Mouse (Mus musculus) erythroblast, embryonic 14.5 days (primary cell): ENCODE measurements around the gene Zfp746. TPM values are rescaled to one million over a fixed set of nuclear protein-coding genes. Genes with fewer than 3 reads are reported as not detected.

Source experiments
- H3K27me3 ChIP-seq: 2 replicates; pipeline ENCODE4 v1.6.1; 2012; ENCODE audit warnings: inconsistent platforms; ENCODE audit not compliant: control insufficient read depth
- H3K36me3 ChIP-seq: 2 replicates; pipeline ENCODE4 v1.6.1; 2012; ENCODE audit warnings: mild to moderate bottlenecking, inconsistent platforms; ENCODE audit not compliant: control insufficient read depth
- H3K4me1 ChIP-seq: 2 replicates; pipeline ENCODE4 v1.6.1; 2012; ENCODE audit warnings: inconsistent platforms; ENCODE audit not compliant: control insufficient read depth
- H3K4me3 ChIP-seq: replicated peaks from 2 replicates; pipeline ENCODE3; 2012; ENCODE audit warnings: moderate library complexity, mild to moderate bottlenecking, inconsistent platforms
- H3K9me3 ChIP-seq: 2 replicates; pipeline ENCODE4 v1.6.1; 2012; ENCODE audit warnings: low read length, inconsistent platforms, mixed read lengths; ENCODE audit not compliant: control insufficient read depth
- GATA1 ChIP-seq: IDR thresholded peaks from 2 replicates; pipeline ENCODE4 v1.6.1; 2012; ENCODE audit warnings: low read length, inconsistent platforms, mixed read lengths
- TAL1 ChIP-seq: IDR thresholded peaks from 3 replicates; pipeline ENCODE4 v1.6.1; 2012; ENCODE audit warnings: low read length, inconsistent platforms, mixed read lengths
- polyA plus RNA-seq: library from polyadenylated mRNA; stranded (reverse); fragments of >175 nt; gene quantifications from 2 replicates; pipeline ENCODE4 v1.2.3, GENCODE M21; 2012

The Zfp746 gene
- polyA plus RNA-seq, 1 experiment: 0.43 TPM

DNA sequence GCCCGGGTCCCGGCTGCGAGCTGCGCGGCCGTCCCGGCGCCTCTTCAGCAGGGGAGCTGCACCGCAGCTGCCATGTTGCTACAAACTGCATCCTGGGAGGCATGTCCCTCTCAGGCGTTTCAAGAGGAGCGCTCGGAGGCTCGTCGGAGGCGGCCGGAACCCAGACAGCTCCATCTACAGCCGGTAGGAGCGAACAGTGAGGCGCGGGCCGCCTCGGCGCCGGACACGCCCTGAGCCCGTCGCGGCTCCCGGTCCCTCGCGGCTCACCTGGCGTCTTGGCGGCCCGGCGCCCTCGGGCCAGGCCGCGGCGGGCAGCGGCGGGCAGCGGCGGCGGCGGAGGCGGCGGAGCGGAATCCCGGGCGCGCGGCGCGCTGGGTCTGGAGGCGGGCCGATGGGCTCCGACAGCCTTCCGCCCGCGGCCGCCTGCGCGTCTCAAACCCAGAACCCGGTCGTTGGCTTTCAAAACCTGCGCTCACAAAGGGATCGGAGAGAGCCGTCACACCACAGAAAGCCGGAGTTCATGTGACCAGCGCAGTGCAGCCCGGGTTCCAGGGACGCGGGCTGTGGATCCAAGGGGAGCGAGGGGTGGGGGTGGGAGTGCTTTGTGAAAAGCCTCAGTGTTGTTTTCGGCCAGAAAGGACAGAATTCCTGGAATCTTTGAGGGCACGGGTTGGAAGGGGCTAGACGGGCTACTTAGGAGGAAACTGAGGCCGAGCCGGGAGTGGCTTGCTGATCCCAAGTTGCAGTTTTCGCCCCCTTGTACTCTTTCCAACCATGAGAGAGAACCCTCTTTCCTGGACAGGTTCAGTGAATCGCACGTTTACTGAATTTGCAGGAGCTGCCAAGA, 37.7 kb downstream of the Zfp746 start, which contains the start of gene Zfp777:
Gene Zfp777 (minus strand): TSS at position 486 of the 847 bp plus-strand sequence.
- peaks cover 22% of the 10 kb centered on the region for H3K27me3 ChIP-seq
- peak within 1 kb of the TSS; percentile 80 for H3K4me3 ChIP-seq
- peaks cover 13% of the 10 kb centered on the region for H3K36me3 ChIP-seq
- H3K4me1 ChIP-seq: peaks cover 21% of the 10 kb centered on the region
- TF ChIP-seq TAL1 (no peak), GATA1 (no peak)
- H3K9me3 ChIP-seq: no peaks in the 10 kb centered on the region

DNA sequence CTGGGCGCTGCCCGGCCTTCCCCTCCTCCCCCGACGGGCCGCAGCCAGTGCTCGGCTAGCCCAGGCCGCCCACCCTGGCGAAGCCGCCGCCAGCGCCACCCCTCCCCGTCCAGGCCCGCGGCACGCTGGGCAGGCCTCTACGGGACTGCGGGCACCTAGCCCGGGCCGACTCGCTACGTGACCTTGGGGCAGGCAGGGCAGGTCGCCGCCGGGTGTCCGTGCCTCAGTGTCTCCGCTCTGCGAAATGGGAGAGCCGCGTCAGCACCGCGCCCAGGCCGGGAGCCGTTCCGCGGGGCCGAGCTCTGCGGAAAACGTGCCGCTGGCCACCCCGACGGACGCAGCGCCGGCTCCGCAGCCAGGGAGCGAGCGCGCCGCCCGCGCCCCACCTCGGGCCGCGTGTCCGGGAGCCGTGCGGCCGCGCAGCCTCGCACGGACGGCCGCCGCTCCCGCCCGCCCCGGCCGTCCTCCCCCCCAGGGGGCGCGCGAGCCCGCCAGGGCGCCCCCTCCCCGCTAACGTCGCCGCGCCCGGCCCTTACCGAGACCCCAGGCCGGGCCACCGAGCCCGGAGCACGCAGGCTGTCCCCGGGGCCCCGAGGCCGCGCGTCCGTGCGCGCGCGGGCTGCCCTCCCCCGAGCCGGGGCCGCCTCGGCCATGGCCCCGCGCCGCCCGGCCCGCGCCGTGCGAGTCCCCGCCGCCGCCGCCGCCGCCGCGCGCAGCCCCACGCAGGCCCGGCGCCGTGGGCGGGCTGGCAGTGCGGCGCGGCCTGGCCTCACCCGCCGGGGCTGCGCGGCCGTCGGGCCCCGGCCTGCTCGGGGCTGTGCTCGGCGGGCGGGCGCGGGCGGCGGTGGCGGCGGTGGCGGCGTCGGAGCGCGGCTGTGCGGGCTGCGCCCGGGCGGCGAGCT, 38.7 kb downstream of the Zfp746 start:
- Histone ChIP-seq H3K4me3 (peak overlapping the region; percentile 80), H3K4me1 (peaks cover 21% of the 10 kb centered on the region), H3K9me3 (no peaks in the 10 kb centered on the region), H3K36me3 (peaks cover 20% of the 10 kb centered on the region), H3K27me3 (peaks cover 22% of the 10 kb centered on the region)
- TF ChIP-seq GATA1: no peak
- TF ChIP-seq TAL1: no peak

DNA sequence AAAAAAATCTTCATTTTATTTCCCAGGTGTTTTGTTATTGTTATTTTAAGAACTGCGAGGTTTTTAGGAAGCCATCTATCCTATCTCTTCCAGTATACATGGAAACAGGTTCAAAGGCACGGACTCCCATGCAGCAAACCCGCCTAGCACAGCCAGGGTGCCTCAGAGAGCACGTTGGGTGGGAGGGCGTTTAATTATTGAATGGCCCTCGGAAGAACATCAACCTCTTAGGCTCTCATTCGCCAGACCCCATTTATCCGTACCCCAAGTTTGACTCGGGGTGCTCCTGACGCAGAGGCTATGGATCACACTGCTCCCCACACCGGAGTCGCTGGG, 39.3 kb downstream of the Zfp746 start:
- H3K9me3 ChIP-seq: no peaks in the 10 kb centered on the region
- peaks cover 22% of the 10 kb centered on the region for H3K27me3 ChIP-seq
- peaks cover 21% of the 10 kb centered on the region for H3K4me1 ChIP-seq
- TF ChIP-seq GATA1: no peak
- no peak for TF ChIP-seq TAL1
- H3K4me3 ChIP-seq: peak overlapping the region; percentile 80
- H3K36me3 ChIP-seq: peaks cover 23% of the 10 kb centered on the region

- H3K4me1 ChIP-seq: no peaks in the 10 kb centered on the region
- no peaks in the 10 kb centered on the region for H3K27me3 ChIP-seq
- no peaks in the 10 kb centered on the region for H3K9me3 ChIP-seq
- no peak overlapping the region for H3K4me3 ChIP-seq
- TF ChIP-seq TAL1: no peak
- TF ChIP-seq GATA1: no peak
- peaks cover 58% of the 10 kb centered on the region for H3K36me3 ChIP-seq
Measured at GRCm38 (mm10) chr6:48032661-48033060, 53.7 kb downstream of the Zfp746 start.

DNA sequence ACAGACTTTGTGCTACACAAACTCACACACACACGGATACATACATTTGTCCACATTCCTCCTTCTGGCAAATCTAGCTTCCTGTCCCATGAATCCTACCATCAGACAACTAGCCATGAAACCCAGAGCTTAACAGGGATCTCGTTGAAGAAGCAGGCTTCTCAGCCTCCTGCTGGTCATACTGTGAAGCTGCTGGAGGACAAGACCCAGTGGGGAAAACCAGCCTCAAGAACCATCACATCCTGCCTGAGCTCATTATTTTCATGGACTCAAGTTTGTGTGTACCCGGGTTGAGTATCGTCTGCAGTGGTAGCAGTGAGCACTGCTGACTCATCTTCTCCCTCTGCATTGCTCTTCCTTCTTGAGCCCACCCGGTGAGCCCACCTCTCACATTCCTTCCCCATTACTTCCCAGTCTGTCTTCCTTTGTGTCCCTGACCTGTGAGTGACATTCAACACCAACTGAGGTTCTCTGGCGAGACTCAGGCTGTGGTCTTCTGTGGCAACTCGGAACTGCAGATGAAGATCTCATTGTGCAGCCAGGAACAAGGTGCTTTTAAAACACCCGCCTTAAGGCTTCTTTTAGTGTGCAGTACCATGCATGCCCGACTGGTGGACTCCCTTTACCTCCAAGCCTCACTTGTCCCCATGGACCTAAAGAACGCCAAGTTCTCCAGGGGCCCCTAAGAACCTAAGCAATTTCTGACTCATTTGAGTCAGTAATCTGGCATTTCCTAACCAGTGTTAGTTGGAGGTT, 60.3 kb downstream of the Zfp746 start:
- no peak for TF ChIP-seq GATA1
- no peak for TF ChIP-seq TAL1
- Histone ChIP-seq H3K4me1 (no peaks in the 10 kb centered on the region), H3K27me3 (no peaks in the 10 kb centered on the region), H3K36me3 (peaks cover 64% of the 10 kb centered on the region), H3K9me3 (peaks cover 10% of the 10 kb centered on the region), H3K4me3 (no peak overlapping the region)

GRCm38 (mm10) chr6:48024994-48025345, 61.4 kb downstream of the Zfp746 start:
- TF ChIP-seq TAL1 (no peak), GATA1 (no peak)
- peaks cover 58% of the 10 kb centered on the region for H3K36me3 ChIP-seq
- peaks cover 10% of the 10 kb centered on the region for H3K9me3 ChIP-seq
- no peak overlapping the region for H3K4me3 ChIP-seq
- no peaks in the 10 kb centered on the region for H3K4me1 ChIP-seq
- no peaks in the 10 kb centered on the region for H3K27me3 ChIP-seq

DNA sequence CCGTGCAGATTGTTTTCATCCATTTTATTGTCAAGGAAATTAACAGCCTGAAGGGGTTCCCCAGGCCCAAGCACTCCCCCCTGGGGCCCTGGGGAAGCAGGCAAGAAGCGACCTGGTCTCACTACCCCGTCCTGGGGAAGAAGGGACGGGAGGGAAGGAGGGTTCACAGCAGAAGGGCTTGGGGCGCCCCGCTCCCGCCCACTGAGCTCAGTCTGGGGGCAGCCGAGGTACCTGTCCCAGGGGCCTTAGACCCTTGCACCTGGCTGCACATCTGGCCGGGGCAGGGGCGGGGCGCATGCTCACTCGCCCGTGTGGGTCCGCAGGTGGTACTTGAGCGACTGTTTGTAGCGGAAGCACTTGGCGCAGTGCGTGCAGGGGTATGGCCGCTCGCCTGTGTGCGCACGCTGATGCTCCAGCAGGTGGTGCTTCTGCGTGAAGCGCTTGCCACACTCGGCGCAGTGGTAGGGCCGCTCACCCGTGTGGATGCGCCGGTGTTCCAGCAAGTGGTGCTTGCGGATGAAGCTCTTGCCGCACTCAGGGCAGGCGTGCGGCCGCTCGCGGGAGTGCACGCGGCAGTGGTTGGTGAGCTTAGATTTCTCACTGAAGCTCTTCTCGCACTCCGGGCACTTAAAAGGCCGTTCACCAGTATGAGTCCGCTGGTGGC, 61.9 kb downstream of the Zfp746 start:
- TF ChIP-seq GATA1 (no peak), TAL1 (no peak)
- Histone ChIP-seq H3K9me3 (peaks cover 10% of the 10 kb centered on the region), H3K36me3 (peaks cover 55% of the 10 kb centered on the region), H3K4me1 (no peaks in the 10 kb centered on the region), H3K4me3 (no peak overlapping the region), H3K27me3 (no peaks in the 10 kb centered on the region)

DNA sequence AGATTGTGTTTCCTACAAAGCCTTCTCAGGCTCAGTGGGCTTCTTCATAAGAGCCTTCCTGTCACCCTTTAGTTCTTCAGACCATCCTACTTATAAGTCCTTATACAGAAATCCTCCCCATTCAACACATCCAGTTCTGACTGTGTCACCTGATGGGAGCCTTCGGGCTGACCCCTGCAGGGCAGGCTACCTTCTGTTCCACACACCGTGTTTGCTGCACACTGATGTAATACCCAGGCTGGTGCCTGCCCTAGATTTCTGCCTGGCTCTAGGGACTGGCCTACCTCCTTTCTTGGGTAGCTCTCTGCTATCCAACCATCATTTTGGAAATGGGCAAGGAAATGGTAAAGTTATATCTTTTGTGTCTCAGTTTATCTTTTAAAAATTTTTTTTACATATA, 63.7 kb downstream of the Zfp746 start:
- peaks cover 40% of the 10 kb centered on the region for H3K36me3 ChIP-seq

More for the DNA sequence above, 63.7 kb downstream of the Zfp746 start:
- TF ChIP-seq TAL1 (no peak), GATA1 (no peak)
- Histone ChIP-seq H3K4me3 (no peak overlapping the region), H3K4me1 (no peaks in the 10 kb centered on the region), H3K27me3 (no peaks in the 10 kb centered on the region), H3K9me3 (peaks cover 10% of the 10 kb centered on the region)
